Mouse (Mus musculus) liver, embryonic 12.5 days (tissue): ENCODE data around the gene Btg1. TPM values are rescaled to one million over a fixed set of nuclear protein-coding genes. Genes with fewer than 3 reads are reported as not detected.

Experiments
- ATAC-seq: fragments of 200-750 bp; cut with Nextera tagmentation; 2 replicates; pipeline ENCODE4 v1.8.0; 2017; ENCODE audit warnings: moderate number of reproducible peaks, mild to moderate bottlenecking, moderate library complexity
- H3K27ac ChIP-seq: fragments of 300-500 bp; sonication (generic); 2 replicates; pipeline ENCODE4 v1.5.1; 2016; ENCODE audit warnings: mild to moderate bottlenecking
- H3K27me3 ChIP-seq: fragments of 300-500 bp; sonication (generic); replicated peaks from 2 replicates; pipeline ENCODE4 v1.6.1; 2016; ENCODE audit warnings: mild to moderate bottlenecking, moderate library complexity
- H3K36me3 ChIP-seq: fragments of 300-500 bp; sonication (generic); 2 replicates; pipeline ENCODE4 v1.6.1; 2016; ENCODE audit warnings: mild to moderate bottlenecking, moderate library complexity
- H3K4me1 ChIP-seq: fragments of 300-500 bp; sonication (generic); 2 replicates; pipeline ENCODE4 v1.6.1; 2016
- H3K4me2 ChIP-seq: fragments of 300-500 bp; sonication (generic); 2 replicates; pipeline ENCODE4 v1.6.1; 2016; ENCODE audit warnings: mild to moderate bottlenecking, moderate library complexity
- H3K4me3 ChIP-seq: fragments of 300-500 bp; sonication (generic); 2 replicates; pipeline ENCODE4 v1.5.1; 2016; ENCODE audit warnings: mild to moderate bottlenecking, moderate library complexity
- H3K9ac ChIP-seq: fragments of 300-500 bp; sonication (generic); 2 replicates; pipeline ENCODE4 v1.6.1; 2016; ENCODE audit warnings: mild to moderate bottlenecking, moderate library complexity
- H3K9me3 ChIP-seq: fragments of 300-500 bp; sonication (generic); replicated peaks from 2 replicates; pipeline ENCODE4 v1.6.1; 2016; ENCODE audit warnings: mild to moderate bottlenecking, moderate library complexity
- WGBS: fragments of 180-500 bp; shearing (Covaris S2); methylation state at CpG from one replicate; pipeline ENCODE4 v1.1.7; 2016; ENCODE audit not compliant: insufficient replicate concordance; 5-methylcytosine and 5-hydroxymethylcytosine counted together
- polyA plus RNA-seq: library from polyadenylated mRNA; unstranded; fragments of >200 nt; fragmentation: Nextera tagmentation; extraction: Ambion mirVana; gene quantifications from 2 replicates; pipeline ENCODE4 v1.2.1, GENCODE M21; 2016

The Btg1 gene
- polyA plus RNA-seq, 1 experiment from 2014 or later, result 8.4 TPM

GRCm38 (mm10) chr10:96658906-96659305 lies 42.1 kb downstream of the Btg1 start:
- WGBS, result 46% methylated on average over 5 of the region's 5 CpGs
- no peak for ATAC-seq
- H3K4me3 ChIP-seq, result no peak overlapping the region
- no peaks in the 10 kb centered on the region for H3K36me3 ChIP-seq
- H3K9me3 ChIP-seq, result no peaks in the 10 kb centered on the region
- no peak overlapping the region for H3K27ac ChIP-seq
- no peak overlapping the region for H3K9ac ChIP-seq
- no peaks in the 10 kb centered on the region for H3K4me1 ChIP-seq
- no peak overlapping the region for H3K4me2 ChIP-seq
- no peaks in the 10 kb centered on the region for H3K27me3 ChIP-seq

- Histone ChIP-seq H3K4me1 (no peaks in the 10 kb centered on the region), H3K9ac (no peak overlapping the region), H3K36me3 (no peaks in the 10 kb centered on the region), H3K27ac (no peak overlapping the region), H3K27me3 (no peaks in the 10 kb centered on the region), H3K4me2 (no peak overlapping the region), H3K9me3 (no peaks in the 10 kb centered on the region), H3K4me3 (no peak overlapping the region)
- WGBS, result 73% methylated on average over 10 of the region's 10 CpGs
- ATAC-seq, result no peak
Measured at GRCm38 (mm10) chr10:96660280-96660985, 43.6 kb downstream of the Btg1 start.

- H3K4me1 ChIP-seq, result no peaks in the 10 kb centered on the region
- ATAC-seq, result no peak
- no peaks in the 10 kb centered on the region for H3K36me3 ChIP-seq
- H3K4me2 ChIP-seq, result no peak overlapping the region
- H3K4me3 ChIP-seq, result no peak overlapping the region
- WGBS, result 86% methylated on average over 4 of the region's 4 CpGs
- H3K27me3 ChIP-seq, result no peaks in the 10 kb centered on the region
- H3K9me3 ChIP-seq, result no peaks in the 10 kb centered on the region
- H3K9ac ChIP-seq, result no peak overlapping the region
- H3K27ac ChIP-seq, result no peak overlapping the region
Measured at GRCm38 (mm10) chr10:96662976-96663375, 46.2 kb downstream of the Btg1 start.

GRCm38 (mm10) chr10:96663739-96664430 lies 47.1 kb downstream of the Btg1 start:
- H3K4me1 ChIP-seq, result no peaks in the 10 kb centered on the region
- H3K27ac ChIP-seq, result no peak overlapping the region
- no peak overlapping the region for H3K9ac ChIP-seq
- no peak overlapping the region for H3K4me3 ChIP-seq
- no peak overlapping the region for H3K4me2 ChIP-seq
- H3K36me3 ChIP-seq, result no peaks in the 10 kb centered on the region
- H3K27me3 ChIP-seq, result no peaks in the 10 kb centered on the region
- ATAC-seq, result no peak
- 55% methylated on average over 9 of the region's 9 CpGs for WGBS
- H3K9me3 ChIP-seq, result no peaks in the 10 kb centered on the region
